Mouse (Mus musculus) intestine, postnatal 0 days (tissue): Measurements from ENCODE around the gene Dbndd2. TPM values are rescaled to one million over a fixed set of nuclear protein-coding genes. Genes with fewer than 3 reads are reported as not detected.

ENCODE experiments used
- ATAC-seq: fragments of 200-750 bp; cut with Nextera tagmentation; 2 replicates; pipeline ENCODE4 v1.8.0; 2017; ENCODE audit warnings: mild to moderate bottlenecking, moderate TSS enrichment, moderate library complexity
- H3K27ac ChIP-seq: fragments of 300-500 bp; sonication (generic); 2 replicates; pipeline ENCODE4 v1.5.1; 2014; ENCODE audit warnings: mild to moderate bottlenecking, low read depth, low read length, moderate library complexity
- H3K27me3 ChIP-seq: fragments of 300-500 bp; sonication (generic); replicated peaks from 2 replicates; pipeline ENCODE4 v1.6.1; 2014; ENCODE audit warnings: low read length, mixed read lengths; ENCODE audit not compliant: control insufficient read depth, insufficient read depth
- H3K36me3 ChIP-seq: fragments of 300-500 bp; sonication (generic); 2 replicates; pipeline ENCODE4 v1.6.1; 2014; ENCODE audit warnings: mild to moderate bottlenecking, moderate library complexity; ENCODE audit not compliant: control insufficient read depth, insufficient read depth
- H3K4me1 ChIP-seq: fragments of 300-500 bp; sonication (generic); replicated peaks from 2 replicates; pipeline ENCODE4 v1.6.1; 2014; ENCODE audit warnings: antibody characterized with exemption, low read length, mixed read lengths; ENCODE audit not compliant: control insufficient read depth, insufficient read depth
- H3K4me2 ChIP-seq: fragments of 300-500 bp; sonication (generic); replicated peaks from 2 replicates; pipeline ENCODE4 v1.6.1; 2014; ENCODE audit warnings: low read depth, mild to moderate bottlenecking, moderate library complexity
- H3K4me3 ChIP-seq: fragments of 300-500 bp; sonication (generic); 2 replicates; pipeline ENCODE4 v1.5.1; 2014; ENCODE audit warnings: low read depth, low read length
- H3K9ac ChIP-seq: fragments of 300-500 bp; sonication (generic); 2 replicates; pipeline ENCODE4 v1.6.1; 2014; ENCODE audit warnings: mild to moderate bottlenecking, low read depth, low read length
- H3K9me3 ChIP-seq: fragments of 300-500 bp; sonication (generic); 2 replicates; pipeline ENCODE4 v1.6.1; 2016; ENCODE audit warnings: mixed run types; ENCODE audit not compliant: control insufficient read depth
- CTCF ChIP-seq: sonication (generic); IDR thresholded peaks from 2 replicates; pipeline ENCODE4 v1.5.1; 2016; ENCODE audit warnings: low read depth, mild to moderate bottlenecking, control low read depth, antibody characterized with exemption, moderate library complexity
- whole genome bisulfite sequencing: fragments of 180-500 bp; shearing (Covaris S2); extraction: QIAGEN DNeasy Blood & Tissue Kit; methylation state at CpG from one replicate; pipeline ENCODE4 v1.1.7; 2014; 5-methylcytosine and 5-hydroxymethylcytosine counted together
- polyA plus RNA-seq: library from polyadenylated mRNA; unstranded; fragments of >200 nt; fragmentation: Nextera tagmentation; extraction: Ambion mirVana; gene quantifications from 2 replicates; pipeline ENCODE4 v1.2.1, GENCODE M21; 2015

Gene Dbndd2
- polyA plus RNA-seq, 1 experiment from 2014 or later = 18.8 TPM

DNA sequence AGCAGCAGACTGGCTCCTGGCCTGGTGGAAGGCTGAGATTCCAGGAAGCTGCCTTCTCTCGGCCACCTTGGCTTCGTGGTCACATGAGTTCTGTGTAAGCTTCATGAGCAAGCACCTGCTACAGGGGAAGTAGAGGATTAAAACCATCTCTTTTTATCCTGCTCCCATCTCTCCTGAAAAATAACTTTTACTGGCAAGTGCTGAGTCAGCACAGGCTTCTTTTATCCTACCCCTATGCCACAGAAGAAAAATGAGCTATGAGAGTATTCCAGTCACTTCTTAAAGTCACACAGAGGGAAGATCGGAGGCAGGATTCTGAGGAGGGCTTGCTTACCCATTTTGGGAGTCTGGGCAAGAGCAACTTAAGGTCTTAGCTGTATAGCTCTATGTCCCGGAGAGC, 51.1 kb downstream of the Dbndd2 start:
- Histone ChIP-seq H3K4me3 (no peak overlapping the region), H3K27ac (no peak overlapping the region), H3K4me1 (no peaks in the 10 kb centered on the region), H3K27me3 (no peaks in the 10 kb centered on the region), H3K4me2 (no peak overlapping the region), H3K36me3 (no peaks in the 10 kb centered on the region), H3K9me3 (no peaks in the 10 kb centered on the region), H3K9ac (no peak overlapping the region)
- no peak for TF ChIP-seq CTCF
- ATAC-seq = no peak
- WGBS = 78% methylated on average over 4 of the region's 4 CpGs

DNA sequence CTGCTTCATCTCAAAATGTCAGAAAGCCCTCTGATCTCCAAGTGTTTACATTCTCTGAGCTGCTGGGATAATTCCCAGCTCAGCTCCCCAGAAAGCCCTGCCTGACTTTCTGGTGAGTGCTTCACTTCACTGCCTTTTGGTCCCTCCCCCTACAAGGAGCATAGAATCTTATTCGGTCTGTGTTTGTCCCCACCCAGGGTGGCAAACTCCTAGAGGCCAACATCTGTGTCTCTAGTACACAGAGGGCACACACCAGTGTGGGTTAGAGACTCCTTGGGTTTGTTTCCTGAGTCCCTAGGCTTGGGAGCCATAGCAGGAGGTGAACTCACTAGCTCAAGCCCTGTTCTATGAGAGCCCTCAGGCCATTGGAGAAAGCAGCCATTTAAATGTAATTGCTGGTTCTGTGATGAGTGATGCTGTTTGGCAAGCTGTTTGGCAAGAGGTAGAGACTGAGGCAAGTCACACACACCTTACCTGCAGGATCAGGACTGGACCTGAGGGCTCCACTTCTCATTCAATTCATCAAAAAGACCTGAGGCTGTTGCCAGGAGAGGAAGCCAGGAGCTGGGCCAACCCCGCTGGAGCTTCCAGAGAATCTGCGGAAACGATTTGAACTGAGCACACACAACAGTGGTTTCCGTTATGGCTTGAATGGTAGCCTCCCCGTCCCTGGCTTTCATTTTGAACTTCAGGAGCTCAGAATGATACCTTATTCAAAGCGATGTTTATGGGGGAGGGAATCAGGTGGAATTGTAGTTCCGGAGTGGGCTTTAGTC, 54.9 kb downstream of the Dbndd2 start:
- Histone ChIP-seq H3K9ac (no peak overlapping the region), H3K4me3 (no peak overlapping the region), H3K9me3 (no peaks in the 10 kb centered on the region), H3K27ac (no peak overlapping the region), H3K4me1 (no peaks in the 10 kb centered on the region), H3K36me3 (no peaks in the 10 kb centered on the region), H3K4me2 (no peak overlapping the region), H3K27me3 (no peaks in the 10 kb centered on the region)
- no peak for ATAC-seq
- no peak for TF ChIP-seq CTCF
- WGBS = 30% methylated on average over 8 of the region's 8 CpGs

DNA sequence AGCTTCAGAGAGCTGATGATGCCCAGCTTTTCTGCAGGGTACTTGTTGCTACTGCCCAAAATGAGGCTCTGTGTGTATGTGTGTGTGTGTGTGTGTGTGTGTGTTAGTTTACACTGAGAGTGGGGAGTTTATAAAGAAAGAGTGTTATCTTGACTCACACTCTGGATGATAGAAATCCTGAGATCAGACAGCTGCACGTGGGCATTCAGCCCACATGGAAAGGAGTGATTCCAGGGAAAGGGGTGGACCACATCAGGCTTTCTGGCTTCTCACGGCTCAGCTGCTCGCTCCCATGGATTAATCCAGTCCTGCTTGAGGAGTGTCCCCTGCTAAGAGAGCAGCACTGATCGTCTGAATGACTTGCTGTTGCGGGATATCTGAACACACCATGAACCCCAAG, 56.2 kb downstream of the Dbndd2 start:
- Histone ChIP-seq H3K4me2 (no peak overlapping the region), H3K27ac (no peak overlapping the region), H3K4me3 (no peak overlapping the region), H3K4me1 (no peaks in the 10 kb centered on the region), H3K9ac (no peak overlapping the region), H3K9me3 (no peaks in the 10 kb centered on the region), H3K36me3 (no peaks in the 10 kb centered on the region), H3K27me3 (no peaks in the 10 kb centered on the region)
- TF ChIP-seq CTCF = no peak
- no peak for ATAC-seq
- WGBS = 65% methylated on average over 5 of the region's 5 CpGs

DNA sequence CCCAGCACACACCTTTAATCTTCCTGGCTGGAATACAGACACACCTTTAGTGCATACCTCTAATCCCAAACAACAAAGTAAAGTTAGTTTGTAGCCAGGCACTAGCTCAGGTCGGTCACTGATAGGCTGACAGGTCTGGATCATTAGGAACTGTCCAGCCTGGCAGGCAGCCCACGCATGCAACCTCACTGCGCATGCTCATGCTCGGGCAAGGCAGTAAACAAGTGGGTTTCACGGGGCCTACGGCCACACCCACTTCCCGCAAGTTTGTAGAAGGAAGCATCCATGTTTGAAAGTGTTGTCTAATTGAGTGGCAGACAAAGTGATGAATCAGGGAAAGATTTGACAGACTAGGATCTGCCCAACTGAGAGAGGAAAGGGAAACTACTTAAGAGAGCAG, 56.7 kb downstream of the Dbndd2 start:
- Histone ChIP-seq H3K27me3 (no peaks in the 10 kb centered on the region), H3K9ac (no peak overlapping the region), H3K9me3 (no peaks in the 10 kb centered on the region), H3K4me3 (no peak overlapping the region), H3K27ac (no peak overlapping the region), H3K4me2 (no peak overlapping the region), H3K4me1 (no peaks in the 10 kb centered on the region), H3K36me3 (no peaks in the 10 kb centered on the region)
- TF ChIP-seq CTCF = no peak
- 75% methylated on average over 7 of the region's 7 CpGs for WGBS
- no peak for ATAC-seq

Other genes with a start within 250 kb of the Dbndd2 start
- not detected in 2 replicates for gene Svs2, start 247.6 kb upstream of the Dbndd2 start, polyA plus RNA-seq
- gene Svs3b, start 229.5 kb upstream of the Dbndd2 start, polyA plus RNA-seq = not detected in 2 replicates
- not detected in 2 replicates for gene Svs4, start 207.6 kb upstream of the Dbndd2 start, polyA plus RNA-seq
- gene Svs3a, start 196.8 kb upstream of the Dbndd2 start, polyA plus RNA-seq = not detected in 2 replicates
- not detected in 2 replicates for gene Svs6, start 169.4 kb upstream of the Dbndd2 start, polyA plus RNA-seq
- not detected in 2 replicates for gene Svs5, start 153.4 kb upstream of the Dbndd2 start, polyA plus RNA-seq
- 82.5 and 95.0 TPM in 2 replicates for gene Slpi, start 97.0 kb upstream of the Dbndd2 start, polyA plus RNA-seq
- gene Rbpjl, start 83.0 kb upstream of the Dbndd2 start, polyA plus RNA-seq = 0.12 and 0.16 TPM in 2 replicates
- gene Matn4, start 80.9 kb upstream of the Dbndd2 start, polyA plus RNA-seq = 1.9 and 2.4 TPM in 2 replicates
- gene Sdc4, start 42.2 kb upstream of the Dbndd2 start, polyA plus RNA-seq = 92.0 and 103 TPM in 2 replicates
- 58.7 and 62.3 TPM in 2 replicates for gene Sys1, start 29.1 kb upstream of the Dbndd2 start, polyA plus RNA-seq
- 21.4 and 29.1 TPM in 2 replicates for gene Gm20458, start 25.1 kb upstream of the Dbndd2 start, polyA plus RNA-seq
- gene Trp53tg5, start 12.4 kb upstream of the Dbndd2 start, polyA plus RNA-seq = not detected in 2 replicates
- 75.8 and 83.0 TPM in 2 replicates for gene Pigt, start 11.4 kb downstream of the Dbndd2 start, polyA plus RNA-seq
- gene Wfdc2, start 76.3 kb downstream of the Dbndd2 start, polyA plus RNA-seq = 6.5 and 11.9 TPM in 2 replicates
- not detected in 2 replicates for gene Spint3, start 87.4 kb downstream of the Dbndd2 start, polyA plus RNA-seq
- 0.14 TPM in 1 of 2 replicates, not detected in the other for gene Wfdc6a, start 99.3 kb downstream of the Dbndd2 start, polyA plus RNA-seq
- gene Eppin, start 107.5 kb downstream of the Dbndd2 start, polyA plus RNA-seq = not detected in 2 replicates
- not detected in 2 replicates for gene Wfdc6b, start 127.4 kb downstream of the Dbndd2 start, polyA plus RNA-seq
- gene Wfdc8, start 127.5 kb downstream of the Dbndd2 start, polyA plus RNA-seq = not detected in 2 replicates
- gene Wfdc16, start 152.7 kb downstream of the Dbndd2 start, polyA plus RNA-seq = not detected in 2 replicates
- not detected in 2 replicates for gene Wfdc10, start 169.9 kb downstream of the Dbndd2 start, polyA plus RNA-seq
- not detected in 2 replicates for gene Wfdc9, start 170.5 kb downstream of the Dbndd2 start, polyA plus RNA-seq
- gene Wfdc11, start 188.0 kb downstream of the Dbndd2 start, polyA plus RNA-seq = not detected in 2 replicates
- 0.14 and 0.18 TPM in 2 replicates for gene Wfdc13, start 199.0 kb downstream of the Dbndd2 start, polyA plus RNA-seq
- gene Spint4, start 212.4 kb downstream of the Dbndd2 start, polyA plus RNA-seq = not detected in 2 replicates
- not detected in 2 replicates for gene Spint5, start 229.2 kb downstream of the Dbndd2 start, polyA plus RNA-seq